Mouse (Mus musculus) c-Kit-positive CD71-positive TER-119-positive erythroid progenitor cells, embryonic 14.5 days (primary cell): ENCODE results near the gene Lrfn1.

ENCODE experiments used
- DNase-seq: peaks from one replicate; pipeline ENCODE4 v3.0.0-alpha.2; 2013; ENCODE audit warnings: low spot score

The Lrfn1 gene

GRCm38 (mm10) chr7:28451531-28452360 is at the start of gene Lrfn1:
Lrfn1 (plus strand) TSS chr7:28451980.
- no peak for DNase-seq

GRCm38 (mm10) chr7:28410841-28411475 is 40.8 kb upstream of the Lrfn1 start:
- DNase-seq, result no peak

GRCm38 (mm10) chr7:28412826-28413225 is 39.0 kb upstream of the Lrfn1 start:
- no peak for DNase-seq

GRCm38 (mm10) chr7:28417368-28417767 is 34.4 kb upstream of the Lrfn1 start:
- no peak for DNase-seq

GRCm38 (mm10) chr7:28418096-28418670 is 33.6 kb upstream of the Lrfn1 start:
- no peak for DNase-seq

DNA sequence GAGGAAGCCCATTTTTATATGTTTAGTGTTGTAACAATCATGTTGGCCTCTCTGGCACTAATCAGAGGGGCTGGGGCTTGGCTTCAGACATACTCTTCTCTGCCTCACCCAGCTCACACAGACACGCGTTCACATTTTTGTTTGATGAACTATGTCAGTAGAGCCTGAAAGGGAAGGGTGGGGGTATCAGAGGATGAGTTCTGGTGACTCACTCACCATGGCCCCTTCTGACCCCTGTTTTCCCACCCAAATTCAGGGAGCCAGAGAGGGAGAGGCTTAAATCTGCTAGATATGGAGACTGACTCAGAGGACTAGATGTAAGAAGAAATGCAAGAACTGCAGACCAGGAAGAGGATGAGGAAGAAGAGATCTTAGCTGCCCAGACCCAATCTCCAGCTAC is 32.4 kb upstream of the Lrfn1 start:
- no peak for DNase-seq

DNA sequence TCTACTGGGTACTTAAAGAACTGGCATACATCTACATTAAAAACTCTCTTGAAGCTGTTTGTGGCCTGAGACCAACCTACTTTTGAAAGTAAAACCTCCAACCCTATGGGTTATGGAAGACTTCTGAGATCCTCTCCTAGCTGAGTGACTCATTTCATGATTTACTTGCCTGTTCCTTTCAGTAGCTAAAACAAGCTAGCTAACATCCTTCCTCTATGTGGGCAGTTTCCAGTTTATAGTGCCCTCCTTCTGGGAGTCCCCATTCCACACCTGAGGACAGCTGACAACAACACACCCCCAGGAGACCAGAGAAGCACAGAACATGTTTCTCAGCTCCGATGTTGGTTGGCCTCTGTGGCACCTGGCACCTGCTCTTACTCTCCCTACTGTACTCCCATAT is 28.8 kb upstream of the Lrfn1 start:
- DNase-seq, result no peak

DNA sequence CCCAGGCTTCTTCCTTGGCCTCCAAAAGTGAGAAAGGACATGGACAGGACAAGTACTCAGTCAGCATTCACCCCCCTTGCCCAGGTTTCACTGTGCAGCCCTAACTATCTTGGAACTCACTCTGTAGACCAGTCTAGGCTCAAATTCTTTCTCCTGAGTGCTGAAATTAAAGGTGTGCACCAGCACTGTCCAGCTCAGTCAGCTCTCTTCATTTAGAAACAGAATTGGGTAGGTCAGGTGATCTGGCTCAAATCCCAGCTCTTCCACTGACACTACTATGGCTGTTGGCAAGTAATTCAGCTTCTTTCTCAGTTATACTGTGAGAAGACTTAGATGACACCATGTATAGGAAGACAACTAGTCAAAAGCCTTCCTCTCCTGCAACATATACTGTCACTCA is 24.0 kb upstream of the Lrfn1 start:
- no peak for DNase-seq

DNA sequence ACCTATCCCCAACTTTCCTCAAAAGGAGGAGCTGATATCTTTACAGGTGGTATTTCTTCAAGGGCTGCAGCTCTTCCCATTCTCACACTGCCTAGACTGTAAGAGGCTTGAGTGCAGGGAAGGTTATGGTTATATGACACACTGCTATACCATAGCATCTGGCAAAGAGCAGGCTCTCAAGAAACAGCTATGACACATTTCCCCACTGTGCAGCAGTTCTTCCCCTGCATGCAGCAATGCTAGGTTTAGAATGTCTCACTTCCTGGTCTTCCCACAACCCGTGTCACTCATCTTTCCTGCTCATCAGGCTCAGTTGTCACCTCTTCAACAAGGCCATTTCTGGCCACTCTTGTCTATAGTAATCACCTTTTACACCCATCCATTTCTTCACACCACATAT is 21.3 kb upstream of the Lrfn1 start:
- no peak for DNase-seq

DNA sequence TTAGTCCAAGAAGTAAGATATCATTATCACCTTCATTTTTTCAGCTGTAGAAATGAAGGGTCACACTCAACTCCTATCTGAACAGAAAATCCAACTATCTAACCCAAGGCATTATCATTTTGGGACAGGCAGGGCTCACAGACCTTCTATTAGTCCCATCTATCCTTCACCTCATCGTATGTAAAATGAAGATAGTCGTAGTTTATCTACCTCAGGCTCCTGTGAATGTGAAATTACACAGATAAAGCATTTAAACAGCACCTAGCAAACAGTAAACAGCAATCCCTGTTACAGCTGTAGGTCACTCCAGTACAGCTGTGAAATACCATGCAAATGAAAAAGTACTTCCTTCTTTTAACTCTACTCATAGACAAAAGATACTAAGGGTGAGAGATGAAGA is 19.5 kb upstream of the Lrfn1 start:
- DNase-seq, result peak; percentile 60

- no peak for DNase-seq
Observed at GRCm38 (mm10) chr7:28435660-28436259, 16.0 kb upstream of the Lrfn1 start.

DNA sequence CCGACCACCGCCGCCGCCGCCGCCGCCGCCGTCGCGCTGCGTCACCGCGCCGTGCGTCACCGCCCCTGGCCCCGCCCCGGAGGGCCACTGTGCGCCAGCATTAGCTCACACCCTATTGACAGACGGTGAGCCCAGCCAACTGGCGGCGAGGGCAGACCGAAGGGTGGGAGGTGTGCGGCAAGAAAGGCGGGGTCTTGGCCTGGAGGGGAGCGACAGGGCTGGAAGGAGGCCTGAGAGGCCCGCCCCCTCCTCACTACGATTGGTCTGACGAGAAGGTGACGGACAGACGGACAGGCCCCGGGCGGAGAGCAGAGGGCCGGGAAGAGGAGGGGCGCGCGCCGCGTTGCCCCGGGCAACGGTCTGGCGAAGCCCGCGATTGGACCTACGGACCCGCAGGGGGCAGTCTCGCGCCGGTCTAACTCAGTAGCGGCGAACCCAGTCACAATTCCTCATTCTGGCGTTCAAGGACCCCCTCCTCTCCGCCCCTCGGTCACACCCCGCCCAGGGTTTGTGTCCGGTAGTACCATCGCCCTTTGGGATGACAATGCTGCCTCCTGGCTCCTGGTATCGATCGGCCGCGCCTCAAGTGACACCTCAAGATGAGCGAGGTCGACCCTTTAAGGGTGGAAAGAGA is 15.4 kb upstream of the Lrfn1 start:
- DNase-seq, result peak; percentile 99

DNA sequence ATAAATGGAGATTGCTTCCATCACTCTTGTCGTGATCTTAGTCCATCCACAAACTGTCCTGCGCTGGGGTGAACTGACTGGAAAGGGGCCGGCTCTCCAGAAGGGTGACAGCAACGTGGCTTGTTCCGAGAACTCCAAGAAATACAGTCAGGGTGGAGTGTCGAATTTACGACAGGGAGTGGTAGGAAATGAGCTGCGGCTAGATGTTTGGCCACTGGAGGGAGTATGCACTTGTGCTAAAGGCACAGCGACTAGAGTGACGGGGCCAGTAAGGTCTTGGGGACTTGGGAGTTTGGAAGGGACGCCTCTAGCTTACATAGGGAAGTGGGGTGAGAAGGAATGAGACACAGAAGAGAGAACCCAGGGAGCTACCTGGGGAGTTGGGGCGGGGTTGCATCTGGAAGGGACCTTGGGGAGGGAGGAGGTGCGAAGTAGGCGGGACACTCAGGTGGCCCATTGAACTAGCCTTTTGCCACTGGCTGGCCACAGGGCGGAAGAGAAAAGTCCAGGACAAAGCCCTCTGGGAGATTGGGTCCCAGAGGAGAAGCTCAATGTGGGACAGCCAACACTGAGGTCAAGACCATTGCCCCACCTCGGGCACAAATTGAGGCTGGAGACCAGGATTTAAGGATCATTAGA is 14.7 kb upstream of the Lrfn1 start, which contains the start of gene Gmfg:
Gene Gmfg (plus strand): TSS at position 516 of the 639 bp plus-strand sequence.
- peak; percentile 88 for DNase-seq

GRCm38 (mm10) chr7:28437964-28438363 is 13.8 kb upstream of the Lrfn1 start:
- no peak for DNase-seq

DNA sequence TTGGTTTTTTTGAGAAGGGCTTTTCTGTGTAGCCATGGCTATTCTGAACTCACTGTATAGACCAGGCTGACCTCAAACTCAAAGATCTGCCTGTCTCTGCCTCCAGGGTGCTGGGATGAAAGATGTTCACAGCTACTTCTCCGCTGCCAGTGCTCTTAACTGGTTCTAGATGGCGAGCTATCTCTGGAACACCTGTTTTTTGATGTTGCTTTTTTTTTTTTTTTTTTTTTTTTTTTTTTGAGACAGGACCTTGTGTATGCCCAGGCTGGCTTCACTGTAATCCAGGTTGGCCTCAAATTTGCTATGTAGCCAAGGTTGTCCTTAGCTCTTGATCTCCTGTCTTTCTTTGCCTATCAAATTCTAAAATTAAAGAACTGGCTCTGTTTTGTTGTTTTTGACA is 13.0 kb upstream of the Lrfn1 start:
- no peak for DNase-seq

- DNase-seq, result no peak
Observed at GRCm38 (mm10) chr7:28440739-28441138, 11.0 kb upstream of the Lrfn1 start.

DNA sequence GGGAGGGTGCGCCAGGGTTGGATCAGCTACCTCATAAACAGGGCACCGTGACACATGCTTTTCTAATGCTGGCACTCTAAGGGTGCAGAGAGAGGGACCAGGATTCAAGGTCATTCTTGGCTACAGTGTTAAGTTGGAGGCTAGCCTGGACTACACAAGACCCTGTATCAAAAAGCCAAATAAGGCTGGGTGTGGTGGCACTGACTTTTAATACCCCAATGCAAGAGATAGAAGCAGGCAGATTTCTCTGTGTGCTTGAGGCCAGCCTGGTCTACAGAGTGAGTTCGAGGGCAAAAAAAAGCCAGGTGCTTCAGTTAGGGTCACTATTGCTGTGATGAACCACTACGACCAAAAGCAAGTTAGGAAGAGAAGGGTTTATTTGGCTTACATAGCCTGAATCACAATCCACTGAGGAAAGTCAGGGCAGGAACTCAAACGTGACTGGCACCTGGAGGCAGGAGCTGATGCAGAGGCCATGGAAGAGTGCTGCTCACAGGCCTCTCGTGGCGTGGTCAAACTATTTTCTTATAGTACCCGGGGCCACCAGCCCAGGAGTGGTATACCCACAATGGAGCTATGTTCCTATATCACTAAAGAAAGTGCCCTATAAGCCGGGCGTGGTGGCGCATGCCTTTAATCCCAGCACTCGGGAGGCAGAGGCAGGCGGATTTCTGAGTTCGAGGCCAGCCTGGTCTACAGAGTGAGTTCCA is 9.8 kb upstream of the Lrfn1 start:
- no peak for DNase-seq

GRCm38 (mm10) chr7:28442688-28443087 is 9.1 kb upstream of the Lrfn1 start:
- DNase-seq, result no peak

DNA sequence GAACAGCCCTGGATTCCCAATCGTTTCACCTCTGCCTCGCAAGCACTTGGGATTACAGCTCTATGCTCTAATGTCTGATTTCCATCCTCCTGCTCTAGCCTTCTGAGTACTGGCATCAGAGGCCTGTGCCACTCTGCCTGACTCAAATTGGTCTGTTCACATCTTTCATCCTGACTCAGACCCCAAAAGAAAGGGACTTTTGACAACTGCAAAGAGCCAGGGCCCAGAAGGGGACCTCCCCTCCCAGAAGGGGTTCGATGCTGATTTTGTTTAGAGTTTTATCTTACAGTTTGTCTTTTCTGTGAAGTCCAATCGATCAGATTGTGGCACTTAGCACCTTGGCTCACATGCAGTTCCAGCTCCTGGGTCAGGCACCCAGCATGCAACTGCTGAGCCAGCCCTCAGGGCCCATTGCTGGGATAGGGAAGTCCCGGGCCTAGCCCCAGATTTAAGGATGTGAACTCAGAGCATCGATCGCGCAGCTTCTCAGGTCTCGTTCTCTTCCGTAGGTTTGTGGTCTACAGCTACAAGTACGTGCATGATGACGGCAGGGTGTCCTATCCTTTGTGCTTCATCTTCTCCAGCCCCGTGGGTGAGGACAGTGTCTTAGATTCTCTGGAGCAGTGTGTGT is 7.3 kb upstream of the Lrfn1 start:
- no peak for DNase-seq

- peak; percentile 56 for DNase-seq
Observed at GRCm38 (mm10) chr7:28446446-28446845, 5.3 kb upstream of the Lrfn1 start.
